Mouse (Mus musculus) E14TG2a.4 (cell line): ENCODE data around the gene Dnah10.

Experiments
- CTCF ChIP-seq: conservative IDR thresholded peaks from 2 replicates; pipeline ENCODE4 v1.5.1; 2014; ENCODE audit warnings: low read length
- NANOG ChIP-seq: IDR thresholded peaks from 2 replicates; pipeline ENCODE4 v1.6.1; 2014; ENCODE audit warnings: borderline replicate concordance, low read length, mixed read lengths

GRCm38 (mm10) chr5:124723125-124723524 is 1.8 kb upstream of the Dnah10 start:
- TF ChIP-seq CTCF (no peak), NANOG (no peak)
